Comparison of ENCODE assay signal across 27 mouse cellular contexts in genomic region chr9:64913973-64914372, GRCm38 (mm10). TPM values are rescaled to one million over a fixed set of nuclear protein-coding genes. Genes with fewer than 3 reads are reported as not detected.
A peak's percentile ranks its signal among the peaks of the same experiment; 100 is the strongest.
DNase-seq lines count a peak whose midpoint lies in the region; ATAC-seq and TF ChIP-seq lines count a peak whose summit lies in the region.
"Had no signal": no experiment of that assay in that cellular context is flagged by ENCODE, and none has a peak within 500 bp of the region (broad histone marks: within the 10 kb centered on the region; RNA-seq: fewer than 3 reads in every experiment).

No protein-coding gene starts in this region.

- no peak overlapping the region for H3K4me2 ChIP-seq in liver, embryonic 16.5 days (ENCODE audit: low read depth, low read length)
- H3K4me2 ChIP-seq in intestine, embryonic 15.5 days (replicated peaks), result no peak overlapping the region
- H3K4me2 ChIP-seq in intestine, embryonic 16.5 days (ENCODE audit: low read depth, low read length), result no peak overlapping the region
- no peak overlapping the region for H3K4me2 ChIP-seq in liver, postnatal 0 days (ENCODE audit: low read depth, low read length)
- H3K4me2 ChIP-seq: embryonic facial prominence, embryonic 12.5 days; embryonic facial prominence, embryonic 15.5 days; heart, embryonic 12.5 days; heart, embryonic 15.5 days; hindbrain, embryonic 13.5 days had no signal

- no peaks in the 10 kb centered on the region for H3K4me1 ChIP-seq in liver, embryonic 16.5 days (ENCODE audit: control insufficient read depth, low read depth, low read length)
- no peaks in the 10 kb centered on the region for H3K4me1 ChIP-seq in intestine, embryonic 15.5 days (replicated peaks)
- no peaks in the 10 kb centered on the region for H3K4me1 ChIP-seq in intestine, embryonic 16.5 days (ENCODE audit: control insufficient read depth, insufficient read depth, low read length)
- no peaks in the 10 kb centered on the region for H3K4me1 ChIP-seq in liver, postnatal 0 days (ENCODE audit: insufficient read depth)
- H3K4me1 ChIP-seq: embryonic facial prominence, embryonic 12.5 days; embryonic facial prominence, embryonic 15.5 days; heart, embryonic 12.5 days; heart, embryonic 15.5 days; hindbrain, embryonic 13.5 days had no signal

- no peak for TF ChIP-seq EP300 in liver, postnatal 0 days (IDR thresholded peaks at IDR 0.05; ENCODE audit: low read depth)

- no peaks in the 10 kb centered on the region for H3K27me3 ChIP-seq in liver, embryonic 16.5 days (ENCODE audit: control insufficient read depth, insufficient read depth, low read depth, low read length)
- H3K27me3 ChIP-seq in intestine, embryonic 15.5 days (replicated peaks), result no peaks in the 10 kb centered on the region
- no peaks in the 10 kb centered on the region for H3K27me3 ChIP-seq in intestine, embryonic 16.5 days (replicated peaks; ENCODE audit: control insufficient read depth, insufficient read depth, low read length)
- H3K27me3 ChIP-seq in liver, postnatal 0 days (ENCODE audit: insufficient read depth, low read length), result no peaks in the 10 kb centered on the region
- H3K27me3 ChIP-seq: embryonic facial prominence, embryonic 12.5 days; embryonic facial prominence, embryonic 15.5 days; heart, embryonic 12.5 days; heart, embryonic 15.5 days; hindbrain, embryonic 13.5 days had no signal

- 0 out of 2 replicates have a peak overlapping the region, but pooled peaks have one; percentile 27 for H3K27ac ChIP-seq in liver, embryonic 16.5 days (ENCODE audit: low read length)
- H3K27ac ChIP-seq in intestine, embryonic 15.5 days, result no peak overlapping the region
- H3K27ac ChIP-seq in intestine, embryonic 16.5 days (ENCODE audit: low read length), result no peak overlapping the region
- H3K27ac ChIP-seq in liver, postnatal 0 days (ENCODE audit: low read depth), result peak overlapping the region; percentile 86
- H3K27ac ChIP-seq: embryonic facial prominence, embryonic 12.5 days; heart, embryonic 15.5 days; hindbrain, embryonic 10.5 days; hindbrain, embryonic 13.5 days had no signal

- H3K4me3 ChIP-seq in liver, embryonic 16.5 days (ENCODE audit: low read depth, low read length), result no peak overlapping the region
- no peak overlapping the region for H3K4me3 ChIP-seq in intestine, embryonic 15.5 days (replicated peaks)
- H3K4me3 ChIP-seq in intestine, embryonic 16.5 days (ENCODE audit: low read length), result no peak overlapping the region
- H3K4me3 ChIP-seq in liver, postnatal 0 days (ENCODE audit: low read depth, low read length), result no peak overlapping the region
- H3K4me3 ChIP-seq: embryonic facial prominence, embryonic 12.5 days; embryonic facial prominence, embryonic 15.5 days; heart, embryonic 12.5 days; heart, embryonic 15.5 days; hindbrain, embryonic 10.5 days; hindbrain, embryonic 13.5 days had no signal

- DNase-seq in liver, result no peak
- DNase-seq in liver, postnatal 0 days, result no peak
- no peak for DNase-seq in layer of hippocampus, adult 9-10 months (ENCODE audit: low spot score)
- DNase-seq in left cerebral cortex, postnatal 10 days (ENCODE audit: extremely low spot score in 1 of 2, low spot score in 2 of 2), result no peak
- DNase-seq: adrenal gland, adult 2 months; cerebellum, adult 11 months; cerebellum, adult 2 months; cerebellum, adult 9-11 months; cerebellum, postnatal 25 days; forebrain, postnatal 0 days; gastrocnemius, postnatal 25 days; heart, adult 18-20 months; heart, postnatal 10 days; heart, postnatal 36 days had no signal

- no peak for TF ChIP-seq CTCF in liver, postnatal 0 days (IDR thresholded peaks at IDR 0.05; ENCODE audit: low read depth)

- H3K36me3 ChIP-seq in liver, embryonic 16.5 days (ENCODE audit: control insufficient read depth, insufficient read depth), result peaks cover 71% of the 10 kb centered on the region
- H3K36me3 ChIP-seq in intestine, embryonic 15.5 days, result no peaks in the 10 kb centered on the region
- 0 out of 2 replicates have a peak, but pooled peaks cover 3% of the 10 kb centered on the region for H3K36me3 ChIP-seq in intestine, embryonic 16.5 days (ENCODE audit: control insufficient read depth, insufficient read depth, low read length)
- H3K36me3 ChIP-seq in liver, postnatal 0 days (replicated peaks; ENCODE audit: insufficient read depth, low read length), result peaks cover 81% of the 10 kb centered on the region

- no peak overlapping the region for H3K9ac ChIP-seq in liver, embryonic 16.5 days (ENCODE audit: low read depth, low read length)
- no peak overlapping the region for H3K9ac ChIP-seq in intestine, embryonic 15.5 days
- H3K9ac ChIP-seq in intestine, embryonic 16.5 days (ENCODE audit: low read depth, low read length), result no peak overlapping the region
- H3K9ac ChIP-seq in liver, postnatal 0 days (replicated peaks), result no peak overlapping the region
- H3K9ac ChIP-seq: embryonic facial prominence, embryonic 12.5 days; embryonic facial prominence, embryonic 15.5 days; forebrain, postnatal 0 days; heart, embryonic 12.5 days; heart, embryonic 15.5 days; hindbrain, embryonic 13.5 days had no signal

- intact Hi-C loops in left cerebral cortex, postnatal 10 days (cut with DNase I), result no loop called here

- ATAC-seq in liver, embryonic 16.5 days (ENCODE audit: low read depth), result peak; percentile 52; the same call in 1 of the 2 replicates
- ATAC-seq in intestine, embryonic 15.5 days, result peak; percentile 39
- 0 out of 2 replicates have a peak, but pooled peaks have one; percentile 18 for ATAC-seq in intestine, embryonic 16.5 days
- peak; percentile 85 for ATAC-seq in liver, postnatal 0 days
- ATAC-seq: forebrain, embryonic 14.5 days; forebrain, postnatal 0 days had no signal

- 94% methylated on average over 2 of the region's 2 CpGs for WGBS in liver, embryonic 16.5 days (ENCODE audit: insufficient replicate concordance)
- WGBS in intestine, embryonic 15.5 days, result 62% methylated on average over 2 of the region's 2 CpGs
- 61% methylated on average over 2 of the region's 2 CpGs for WGBS in intestine, embryonic 16.5 days
- 81% methylated on average over 2 of the region's 2 CpGs for WGBS in liver, postnatal 0 days (ENCODE audit: insufficient replicate concordance)

- no peaks in the 10 kb centered on the region for H3K9me3 ChIP-seq in liver, embryonic 16.5 days (replicated peaks; ENCODE audit: control insufficient read depth, low read length)
- no peaks in the 10 kb centered on the region for H3K9me3 ChIP-seq in intestine, embryonic 15.5 days
- no peaks in the 10 kb centered on the region for H3K9me3 ChIP-seq in intestine, embryonic 16.5 days (ENCODE audit: control insufficient read depth, low read length)
- H3K9me3 ChIP-seq in liver, postnatal 0 days (ENCODE audit: low read length), result no peaks in the 10 kb centered on the region
- H3K9me3 ChIP-seq: embryonic facial prominence, embryonic 12.5 days; embryonic facial prominence, embryonic 15.5 days; heart, embryonic 15.5 days; hindbrain, embryonic 10.5 days; hindbrain, embryonic 13.5 days had no signal

RNA-seq across cellular contexts. Expression of gene Slc24a1, which starts 37.4 kb away (rescaled TPM):
- 0.05 and 0.07 TPM in 2 replicates for polyA plus RNA-seq in liver, embryonic 16.5 days (2015; fragmentation: Nextera tagmentation; extraction: Ambion mirVana)
- 0.06 TPM in 1 of 2 replicates, not detected in the other for polyA plus RNA-seq in intestine, embryonic 15.5 days (2015; fragmentation: Nextera tagmentation; extraction: Ambion mirVana)
- polyA plus RNA-seq in intestine, embryonic 16.5 days (2015; fragmentation: Nextera tagmentation; extraction: Ambion mirVana), result 0.04 TPM in 1 of 2 replicates, not detected in the other
- polyA plus RNA-seq in liver, postnatal 0 days (2015; fragmentation: Nextera tagmentation; extraction: Ambion mirVana), result 0.02 and 0.04 TPM in 2 replicates
- total RNA-seq in left cerebral cortex, postnatal 10 days (2021), result under 1 TPM in 1 of 2 experiments, not detected in 1; 0.21 TPM
- total RNA-seq: adrenal gland, adult 2 months; gastrocnemius, adult 8-10 months; gastrocnemius, postnatal 25 days; MEL had no signal
- polyA plus RNA-seq: adrenal gland, adult 2 months; C2C12; hindbrain, embryonic 10.5 days had no signal

RNA-seq across cellular contexts. Expression of gene Ints14, which starts 46.7 kb away (rescaled TPM):
- 19.1 and 20.9 TPM in 2 replicates for polyA plus RNA-seq in liver, embryonic 16.5 days (2015; fragmentation: Nextera tagmentation; extraction: Ambion mirVana)
- polyA plus RNA-seq in intestine, embryonic 15.5 days (2015; fragmentation: Nextera tagmentation; extraction: Ambion mirVana), result 48.4 and 53.2 TPM in 2 replicates
- polyA plus RNA-seq in intestine, embryonic 16.5 days (2015; fragmentation: Nextera tagmentation; extraction: Ambion mirVana), result 45.1 and 49.2 TPM in 2 replicates
- 10.5 and 11.1 TPM in 2 replicates for polyA plus RNA-seq in liver, postnatal 0 days (2015; fragmentation: Nextera tagmentation; extraction: Ambion mirVana)
- 10 to 100 TPM; 19.7 to 22.0 TPM for total RNA-seq in left cerebral cortex, postnatal 10 days (2021)

Comparison
In these comparisons a context has a peak if more than half of its experiments do, and no peak if none do; other contexts are left out.
1. ATAC-seq: peak in every context shown above with its lines; median percentile 85 in liver, postnatal 0 days; 52 in liver, embryonic 16.5 days; 39 in intestine, embryonic 15.5 days; 18 in intestine, embryonic 16.5 days.
2. H3K27ac ChIP-seq: peak in liver, embryonic 16.5 days (single experiment) and liver, postnatal 0 days (single experiment); none in intestine, embryonic 15.5 days (single experiment) and intestine, embryonic 16.5 days (single experiment).